Mouse (Mus musculus): ENCODE data around the gene Cad. TPM values are rescaled to one million over a fixed set of nuclear protein-coding genes. Genes with fewer than 3 reads are reported as not detected.

The Cad gene
- 11.9 and 14.2 TPM in 2 replicates for polyA plus RNA-seq (2012; rRNA removed)

DNA sequence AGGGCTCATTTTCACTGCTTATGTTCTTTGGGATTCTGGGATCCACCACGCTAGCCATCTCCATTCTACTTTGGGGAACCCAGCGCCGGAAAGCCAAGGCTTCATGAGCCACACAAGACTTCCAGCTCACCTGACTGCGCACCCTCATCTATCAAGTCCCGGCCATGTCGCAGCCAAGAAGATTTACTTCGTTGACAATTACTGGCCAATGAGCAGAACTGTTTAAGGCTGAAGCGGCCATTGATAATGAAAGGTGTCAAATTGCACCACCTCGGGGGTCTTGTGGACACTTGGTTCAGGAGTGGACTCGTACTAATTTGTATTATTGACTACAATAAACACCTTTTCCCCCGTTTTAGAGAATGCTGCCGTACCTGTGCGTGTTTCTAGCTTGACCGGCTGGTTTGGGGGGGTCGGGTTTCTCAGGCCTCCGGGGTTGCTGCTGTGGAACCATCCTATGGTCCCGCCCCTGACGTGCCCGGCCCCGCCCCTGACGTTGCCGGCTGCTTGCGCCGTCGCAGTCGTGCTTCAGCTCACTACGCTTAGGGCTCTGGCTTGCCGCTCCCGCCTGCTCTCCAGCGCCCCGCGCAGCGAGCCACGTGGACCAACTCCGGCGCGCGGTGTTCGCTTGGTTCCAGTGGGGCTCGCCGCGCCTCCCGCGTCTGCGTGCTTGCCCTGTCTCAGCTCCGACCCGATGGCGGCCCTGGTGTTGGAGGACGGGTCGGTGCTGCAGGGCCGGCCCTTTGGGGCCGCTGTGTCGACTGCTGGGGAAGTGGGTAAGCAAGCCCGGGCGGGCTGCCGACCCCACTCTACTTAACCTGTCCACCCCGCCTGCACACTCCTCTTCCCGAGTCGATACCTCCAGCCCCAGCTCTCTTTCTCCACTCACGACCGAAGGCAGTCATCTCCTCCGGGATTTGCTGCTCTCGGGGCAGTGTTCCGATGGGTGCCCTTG lies at the start of gene Cad:
Gene Cad (plus strand): TSS at position 520 of the 955 bp plus-strand sequence.

GRCm38 (mm10) chr5:31047848-31048762 lies 6.5 kb upstream of the Cad start, which contains the start of gene Atraid:
TSS of gene Atraid (plus strand) at chr5:31048312.

DNA sequence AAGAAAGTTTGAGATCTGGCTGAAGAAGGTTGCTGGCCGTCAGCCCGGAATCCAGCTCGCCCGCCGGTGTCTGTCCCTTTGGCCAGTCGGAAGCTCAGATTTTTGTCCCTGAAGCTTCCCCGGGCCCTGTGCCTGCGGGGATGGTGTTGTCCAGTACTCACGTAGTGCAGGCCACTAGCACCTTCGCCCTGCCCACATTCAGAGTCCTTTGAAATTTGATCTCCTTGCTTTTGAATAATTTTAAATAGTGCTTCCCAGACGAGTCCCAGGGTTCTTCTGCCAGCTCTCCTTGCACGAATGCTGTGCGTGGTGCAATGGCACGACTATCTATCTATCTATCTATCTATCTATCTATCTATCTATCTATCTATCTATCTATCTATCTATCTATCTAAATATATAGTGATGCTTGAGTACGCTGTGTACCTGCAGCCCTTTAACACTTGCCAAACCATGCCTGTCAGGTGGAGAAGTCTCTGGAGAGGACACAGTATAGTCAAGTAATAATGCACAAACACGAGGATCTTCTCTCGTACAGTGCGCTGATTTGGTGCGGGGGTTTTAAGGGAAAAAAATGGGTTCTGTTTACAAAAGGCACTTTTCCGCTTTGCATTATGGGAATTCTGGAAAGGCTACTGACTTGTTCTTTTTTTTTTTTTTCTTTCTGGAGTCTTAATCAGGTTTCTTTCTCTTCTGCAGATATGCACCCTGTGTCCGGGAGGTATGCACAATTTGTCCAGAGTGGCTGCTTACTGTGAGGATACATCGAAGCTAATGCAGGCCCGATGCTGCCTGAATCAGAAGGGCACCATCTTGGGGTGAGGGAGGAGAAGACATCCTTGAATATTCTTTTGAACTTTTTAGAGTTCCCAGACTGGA lies 5.6 kb upstream of the Cad start, which contains the start of gene Slc5a6:
Gene Slc5a6 (minus strand): TSS at position 162 of the 879 bp plus-strand sequence.

GRCm38 (mm10) chr5:31105814-31106335 lies 51.3 kb downstream of the Cad start, which contains the start of gene Dnajc5g:
TSS of gene Dnajc5g (plus strand) at chr5:31106285.

GRCm38 (mm10) chr5:31108000-31108490 lies 53.5 kb downstream of the Cad start, which contains the start of gene Slc30a3:
TSS of gene Slc30a3 (minus strand) at chr5:31108237.

GRCm38 (mm10) chr5:31116354-31116753 lies 61.8 kb downstream of the Cad start, which contains the start of gene Trim54:
TSS of gene Trim54 (plus strand) at chr5:31116712.

Other genes starting within 250 kb of the Cad start
- gene Mapre3, start 240.1 kb upstream of the Cad start, polyA plus RNA-seq (2012; rRNA removed), result 22.6 and 26.0 TPM in 2 replicates
- 71.5 and 79.9 TPM in 2 replicates for gene Tmem214, start 186.8 kb upstream of the Cad start, polyA plus RNA-seq (2012; rRNA removed)
- 9.1 and 9.8 TPM in 2 replicates for gene Agbl5, start 166.1 kb upstream of the Cad start, polyA plus RNA-seq (2012; rRNA removed)
- 79.7 and 85.2 TPM in 2 replicates for gene Ost4, start 147.0 kb upstream of the Cad start, polyA plus RNA-seq (2012; rRNA removed)
- 55.3 and 56.4 TPM in 2 replicates for gene Emilin1, start 141.4 kb upstream of the Cad start, polyA plus RNA-seq (2012; rRNA removed)
- 20.9 and 21.4 TPM in 2 replicates for gene Khk, start 133.3 kb upstream of the Cad start, polyA plus RNA-seq (2012; rRNA removed)
- 56.1 and 81.0 TPM in 2 replicates for gene Cgref1, start 109.2 kb upstream of the Cad start, polyA plus RNA-seq (2012; rRNA removed)
- 252 and 282 TPM in 2 replicates for gene Preb, start 94.4 kb upstream of the Cad start, polyA plus RNA-seq (2012; rRNA removed)
- gene Tcf23, start 86.1 kb upstream of the Cad start, polyA plus RNA-seq (2012; rRNA removed), result 10.1 and 12.4 TPM in 2 replicates
- 27.4 and 33.9 TPM in 2 replicates for gene Atraid, start 6.5 kb upstream of the Cad start, polyA plus RNA-seq (2012; rRNA removed)
- 10.2 and 11.2 TPM in 2 replicates for gene Slc5a6, start 5.9 kb upstream of the Cad start, polyA plus RNA-seq (2012; rRNA removed)
- not detected in 2 replicates for gene Dnajc5g, start 51.5 kb downstream of the Cad start, polyA plus RNA-seq (2012; rRNA removed)
- gene Slc30a3, start 53.5 kb downstream of the Cad start, polyA plus RNA-seq (2012; rRNA removed), result 0.15 and 0.29 TPM in 2 replicates
- gene Trim54, start 61.9 kb downstream of the Cad start, polyA plus RNA-seq (2012; rRNA removed), result 2.8 and 4.1 TPM in 2 replicates
- gene Ucn, start 84.0 kb downstream of the Cad start, polyA plus RNA-seq (2012; rRNA removed), result not detected in 2 replicates
- 23.9 and 27.3 TPM in 2 replicates for gene Mpv17, start 99.5 kb downstream of the Cad start, polyA plus RNA-seq (2012; rRNA removed)
- 0.14 and 2.1 TPM in 2 replicates for gene Gm29609, start 125.1 kb downstream of the Cad start, polyA plus RNA-seq (2012; rRNA removed)
- 13.3 and 14.6 TPM in 2 replicates for gene Gtf3c2, start 125.4 kb downstream of the Cad start, polyA plus RNA-seq (2012; rRNA removed)
- 36.2 and 37.1 TPM in 2 replicates for gene Snx17, start 138.4 kb downstream of the Cad start, polyA plus RNA-seq (2012; rRNA removed)
- gene Eif2b4, start 138.7 kb downstream of the Cad start, polyA plus RNA-seq (2012; rRNA removed), result 20.2 and 24.5 TPM in 2 replicates
- gene Zfp513, start 147.5 kb downstream of the Cad start, polyA plus RNA-seq (2012; rRNA removed), result 25.0 and 34.4 TPM in 2 replicates
- 42.5 and 93.0 TPM in 2 replicates for gene Ppm1g, start 165.9 kb downstream of the Cad start, polyA plus RNA-seq (2012; rRNA removed)
- 121 and 134 TPM in 2 replicates for gene Nrbp1, start 186.1 kb downstream of the Cad start, polyA plus RNA-seq (2012; rRNA removed)
- 0.13 TPM in 1 of 2 replicates, not detected in the other for gene Gm9970, start 186.5 kb downstream of the Cad start, polyA plus RNA-seq (2012; rRNA removed)
- 113 and 161 TPM in 2 replicates for gene Krtcap3, start 196.9 kb downstream of the Cad start, polyA plus RNA-seq (2012; rRNA removed)
- 11.9 and 14.9 TPM in 2 replicates for gene Ift172, start 236.3 kb downstream of the Cad start, polyA plus RNA-seq (2012; rRNA removed)
- gene Fndc4, start 241.3 kb downstream of the Cad start, polyA plus RNA-seq (2012; rRNA removed), result 6.3 and 7.4 TPM in 2 replicates
- not detected in 2 replicates for gene Gckr, start 242.7 kb downstream of the Cad start, polyA plus RNA-seq (2012; rRNA removed)